9 mouse cellular contexts compared by ENCODE assay signal in genomic region chr5:143049746-143050145, GRCm38 (mm10).
A peak's percentile ranks its signal among the peaks of the same experiment; 100 is the strongest.
DNase-seq lines count a peak whose midpoint lies in the region; ATAC-seq lines count a peak whose summit lies in the region.
"Had no signal": no experiment of that assay in that cellular context is flagged by ENCODE, and none has a peak within 500 bp of the region (broad histone marks: within the 10 kb centered on the region; RNA-seq: fewer than 3 reads in every experiment).

No protein-coding gene starts in this region.

- H3K4me3 ChIP-seq in kidney, embryonic 16.5 days (ENCODE audit: low read length): no peak overlapping the region
- no peak overlapping the region for H3K4me3 ChIP-seq in forebrain, embryonic 16.5 days (replicated peaks; ENCODE audit: low read length)
- no peak overlapping the region for H3K4me3 ChIP-seq in midbrain, embryonic 15.5 days

- H3K36me3 ChIP-seq in kidney, embryonic 16.5 days (ENCODE audit: insufficient read depth, low read length): peaks cover 12% of the 10 kb centered on the region
- no peaks in the 10 kb centered on the region for H3K36me3 ChIP-seq in forebrain, embryonic 16.5 days (ENCODE audit: control insufficient read depth, insufficient read depth)
- H3K36me3 ChIP-seq in midbrain, embryonic 15.5 days (replicated peaks): no peaks in the 10 kb centered on the region

- no peaks in the 10 kb centered on the region for H3K9me3 ChIP-seq in kidney, embryonic 16.5 days (ENCODE audit: low read length)
- H3K9me3 ChIP-seq in forebrain, embryonic 16.5 days (ENCODE audit: control insufficient read depth, low read length): no peaks in the 10 kb centered on the region
- no peaks in the 10 kb centered on the region for H3K9me3 ChIP-seq in midbrain, embryonic 15.5 days

- ATAC-seq in kidney, embryonic 16.5 days (ENCODE audit: low FRiP score, low TSS enrichment): no peak
- ATAC-seq in forebrain, embryonic 16.5 days: no peak
- ATAC-seq in midbrain, embryonic 15.5 days (replicated peaks): no peak

- H3K27ac ChIP-seq in kidney, embryonic 16.5 days (ENCODE audit: low read length): no peak overlapping the region
- H3K27ac ChIP-seq in forebrain, embryonic 16.5 days (ENCODE audit: low read length): peak overlapping the region; percentile 24; the same call in 1 of the 2 replicates
- peak overlapping the region; percentile 72 for H3K27ac ChIP-seq in midbrain, embryonic 15.5 days

- 31% methylated on average over 4 of the region's 4 CpGs for WGBS in kidney, embryonic 16.5 days
- WGBS in forebrain, embryonic 16.5 days: 15% methylated on average over 4 of the region's 4 CpGs
- 26% methylated on average over 4 of the region's 4 CpGs for WGBS in midbrain, embryonic 15.5 days

- no peaks in the 10 kb centered on the region for H3K27me3 ChIP-seq in kidney, embryonic 16.5 days (ENCODE audit: insufficient read depth, low read length)
- H3K27me3 ChIP-seq in forebrain, embryonic 16.5 days (replicated peaks; ENCODE audit: control insufficient read depth, insufficient read depth, low read length): no peaks in the 10 kb centered on the region
- no peaks in the 10 kb centered on the region for H3K27me3 ChIP-seq in midbrain, embryonic 15.5 days (replicated peaks)

- no peak overlapping the region for H3K9ac ChIP-seq in kidney, embryonic 16.5 days (replicated peaks; ENCODE audit: low read length)
- H3K9ac ChIP-seq in forebrain, embryonic 16.5 days (replicated peaks; ENCODE audit: low read depth, low read length): no peak overlapping the region
- no peak overlapping the region for H3K9ac ChIP-seq in midbrain, embryonic 15.5 days

- peaks cover 12% of the 10 kb centered on the region; the same call in 1 of the 2 replicates for H3K4me1 ChIP-seq in kidney, embryonic 16.5 days (ENCODE audit: insufficient read depth, low read length)
- H3K4me1 ChIP-seq in forebrain, embryonic 16.5 days (replicated peaks; ENCODE audit: control insufficient read depth, insufficient read depth, low read length): peaks cover 31% of the 10 kb centered on the region
- H3K4me1 ChIP-seq in midbrain, embryonic 15.5 days: peaks cover 56% of the 10 kb centered on the region

- no peak overlapping the region for H3K4me2 ChIP-seq in kidney, embryonic 16.5 days (replicated peaks; ENCODE audit: low read depth, low read length)
- no peak overlapping the region for H3K4me2 ChIP-seq in forebrain, embryonic 16.5 days (ENCODE audit: low read length)
- H3K4me2 ChIP-seq in midbrain, embryonic 15.5 days: no peak overlapping the region

- DNase-seq in adrenal gland, adult 2 months: peak; percentile 31
- DNase-seq in adrenal gland, adult 8-10 months: no peak
- peak; percentile 47 for DNase-seq in kidney, postnatal 10 days
- DNase-seq in gastrocnemius, adult 8-10 months (ENCODE audit: low spot score in 2 of 2): no peak
- no peak for DNase-seq in layer of hippocampus, postnatal 10 days (ENCODE audit: low spot score in 2 of 2)
- DNase-seq: thymus, adult 18-20 months had no signal

Comparison
In these comparisons a context has a peak if more than half of its experiments do, and no peak if none do; other contexts are left out.
1. DNase-seq: peak in adrenal gland, adult 2 months (single experiment) and kidney, postnatal 10 days (single experiment); none in adrenal gland, adult 8-10 months (single experiment), gastrocnemius, adult 8-10 months (0 of 2) and layer of hippocampus, postnatal 10 days (0 of 2).